Comparison of ENCODE assay signal across 28 mouse cellular contexts in genomic region chr5:4986181-4986580, GRCm38 (mm10).
"Had no signal": no experiment of that assay in that cellular context is flagged by ENCODE, and none has a peak within 500 bp of the region (broad histone marks: within the 10 kb centered on the region; RNA-seq: fewer than 3 reads in every experiment).

No protein-coding gene starts in this region.

- H3K4me2 ChIP-seq: limb, embryonic 12.5 days; limb, embryonic 13.5 days; limb, embryonic 15.5 days; liver, embryonic 11.5 days; liver, embryonic 12.5 days; liver, embryonic 13.5 days; liver, embryonic 15.5 days; lung, embryonic 14.5 days; lung, embryonic 15.5 days; neural tube, embryonic 12.5 days; neural tube, embryonic 13.5 days had no signal

- H3K27ac ChIP-seq: left cerebral cortex, adult 2 months; limb, embryonic 10.5 days; limb, embryonic 12.5 days; limb, embryonic 13.5 days; limb, embryonic 15.5 days; liver, embryonic 12.5 days; liver, embryonic 13.5 days; liver, embryonic 14.5 days; liver, embryonic 15.5 days; lung, embryonic 15.5 days; macrophage; neural tube, embryonic 12.5 days; neural tube, embryonic 13.5 days had no signal

- H3K4me3 ChIP-seq: left cerebral cortex, adult 2 months; limb, embryonic 10.5 days; limb, embryonic 12.5 days; limb, embryonic 13.5 days; limb, embryonic 15.5 days; liver, embryonic 12.5 days; liver, embryonic 13.5 days; liver, embryonic 15.5 days; lung, embryonic 15.5 days; megakaryocyte, embryonic 14.5 days; myocyte; neural tube, embryonic 12.5 days; neural tube, embryonic 13.5 days had no signal

- H3K36me3 ChIP-seq: limb, embryonic 10.5 days; limb, embryonic 12.5 days; limb, embryonic 13.5 days; limb, embryonic 15.5 days; liver, embryonic 12.5 days; liver, embryonic 13.5 days; liver, embryonic 15.5 days; lung, embryonic 15.5 days; neural tube, embryonic 12.5 days; neural tube, embryonic 13.5 days had no signal

- DNase-seq: left cerebral cortex, postnatal 4 days; liver; liver, embryonic 13.5 days; liver, postnatal 0 days; lung, adult 18-20 months; lung, adult 2 months; lung, embryonic 14.5 days; lung, postnatal 10 days; lung, postnatal 14 days; lung, postnatal 36 days; lung, postnatal 4 days had no signal

- H3K27me3 ChIP-seq: limb, embryonic 12.5 days; limb, embryonic 13.5 days; limb, embryonic 15.5 days; liver, embryonic 12.5 days; liver, embryonic 13.5 days; liver, embryonic 15.5 days; lung, embryonic 15.5 days; megakaryocyte, embryonic 14.5 days; neural tube, embryonic 12.5 days; neural tube, embryonic 13.5 days had no signal

- H3K4me1 ChIP-seq: limb, embryonic 10.5 days; limb, embryonic 12.5 days; liver, embryonic 12.5 days; liver, embryonic 13.5 days; liver, embryonic 15.5 days; lung, embryonic 15.5 days; megakaryocyte, embryonic 14.5 days; neural tube, embryonic 12.5 days had no signal

- H3K9ac ChIP-seq: limb, embryonic 12.5 days; limb, embryonic 13.5 days; limb, embryonic 15.5 days; liver, embryonic 12.5 days; liver, embryonic 13.5 days; liver, embryonic 14.5 days; liver, embryonic 15.5 days; liver, postnatal 0 days; lung, embryonic 14.5 days; lung, embryonic 15.5 days; neural tube, embryonic 12.5 days; neural tube, embryonic 13.5 days had no signal

- ATAC-seq: liver, embryonic 12.5 days; liver, postnatal 0 days; lung, postnatal 0 days; midbrain, embryonic 16.5 days had no signal

- H3K9me3 ChIP-seq: limb, embryonic 10.5 days; limb, embryonic 12.5 days; limb, embryonic 13.5 days; limb, embryonic 15.5 days; liver, embryonic 12.5 days; liver, embryonic 13.5 days; liver, embryonic 15.5 days; lung, embryonic 15.5 days; megakaryocyte, embryonic 14.5 days; neural tube, embryonic 12.5 days; neural tube, embryonic 13.5 days had no signal
